Mouse (Mus musculus) limb, embryonic 12.5 days (tissue): Measurements from ENCODE around the gene Cpeb2. TPM values are rescaled to one million over a fixed set of nuclear protein-coding genes. Genes with fewer than 3 reads are reported as not detected.

ENCODE experiments used
- ATAC-seq: fragments of 200-750 bp; cut with Nextera tagmentation; 2 replicates; pipeline ENCODE4 v1.8.0; 2017; ENCODE audit warnings: low read depth, moderate TSS enrichment; ENCODE audit not compliant: insufficient number of reproducible peaks, insufficient read depth, low FRiP score, low TSS enrichment
- H3K27ac ChIP-seq: fragments of 300-500 bp; sonication (generic); 2 replicates; pipeline ENCODE4 v1.5.1; 2016; ENCODE audit warnings: mild to moderate bottlenecking, moderate library complexity
- H3K27me3 ChIP-seq: fragments of 300-500 bp; sonication (generic); 2 replicates; pipeline ENCODE4 v1.6.1; 2016; ENCODE audit warnings: mild to moderate bottlenecking, moderate library complexity
- H3K36me3 ChIP-seq: fragments of 300-500 bp; sonication (generic); 2 replicates; pipeline ENCODE4 v1.6.1; 2016; ENCODE audit warnings: mild to moderate bottlenecking, moderate library complexity
- H3K4me1 ChIP-seq: fragments of 300-500 bp; sonication (generic); replicated peaks from 2 replicates; pipeline ENCODE4 v1.6.1; 2016
- H3K4me2 ChIP-seq: fragments of 300-500 bp; sonication (generic); 2 replicates; pipeline ENCODE4 v1.6.1; 2016; ENCODE audit warnings: mild to moderate bottlenecking, moderate library complexity
- H3K4me3 ChIP-seq: fragments of 300-500 bp; sonication (generic); replicated peaks from 2 replicates; pipeline ENCODE4 v1.5.1; 2016; ENCODE audit warnings: mild to moderate bottlenecking
- H3K9ac ChIP-seq: fragments of 300-500 bp; sonication (generic); replicated peaks from 2 replicates; pipeline ENCODE4 v1.6.1; 2016; ENCODE audit warnings: mild to moderate bottlenecking, moderate library complexity
- H3K9me3 ChIP-seq: fragments of 300-500 bp; sonication (generic); 2 replicates; pipeline ENCODE4 v1.6.1; 2016; ENCODE audit warnings: mild to moderate bottlenecking, moderate library complexity
- WGBS: fragments of 180-500 bp; shearing (Covaris S2); methylation state at CpG from one replicate; pipeline ENCODE4 v1.1.7; 2016; 5-methylcytosine and 5-hydroxymethylcytosine counted together
- polyA plus RNA-seq: library from polyadenylated mRNA; unstranded; fragments of >200 nt; fragmentation: Nextera tagmentation; extraction: Ambion mirVana; gene quantifications from 2 replicates; pipeline ENCODE4 v1.2.1, GENCODE M21; 2016

Gene Cpeb2
- polyA plus RNA-seq, 1 experiment from 2014 or later = 1.3 TPM

DNA sequence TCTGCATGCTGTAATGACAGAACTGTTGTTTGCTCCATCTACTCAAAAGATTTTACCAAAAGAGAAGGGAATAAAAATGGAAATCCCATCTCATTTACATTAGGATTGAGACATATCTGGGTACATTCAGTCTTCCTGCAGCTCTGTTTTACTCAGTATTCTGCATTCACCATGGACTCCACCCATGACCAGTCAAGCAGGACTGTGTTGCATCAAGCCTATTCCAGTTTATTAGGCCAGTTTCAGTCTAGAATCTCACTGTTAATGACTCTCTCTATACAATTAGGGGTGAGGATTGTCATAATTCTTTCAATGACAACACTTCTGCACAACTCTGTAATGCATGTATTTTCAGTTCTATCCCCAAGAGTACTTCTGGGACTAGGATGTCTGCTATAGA lies 6.8 kb upstream of the Cpeb2 start:
- Histone ChIP-seq H3K4me1 (no peaks in the 10 kb centered on the region), H3K9ac (no peak overlapping the region), H3K36me3 (no peaks in the 10 kb centered on the region), H3K4me2 (no peak overlapping the region), H3K27ac (no peak overlapping the region), H3K9me3 (no peaks in the 10 kb centered on the region), H3K4me3 (no peak overlapping the region), H3K27me3 (peaks cover 4% of the 10 kb centered on the region)
- no peak for ATAC-seq

DNA sequence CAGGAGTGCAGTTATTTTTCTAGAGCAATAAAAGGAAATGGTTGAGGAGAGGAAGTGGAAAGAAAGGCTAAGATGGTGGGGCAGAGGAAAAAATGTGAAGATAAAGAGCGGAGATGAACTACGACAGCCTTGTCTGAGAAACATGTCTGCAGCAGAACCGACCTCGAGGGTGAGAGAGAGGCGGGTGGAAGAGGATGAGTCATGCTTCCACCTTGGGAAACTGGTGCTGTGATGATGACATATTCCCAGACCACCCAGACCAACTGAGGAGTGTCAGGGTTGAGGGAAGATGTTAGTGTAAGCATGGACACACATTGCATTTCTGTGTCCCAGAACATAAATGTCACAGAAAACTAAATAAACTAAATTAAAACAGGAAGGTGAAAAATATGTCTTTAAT lies 5.4 kb upstream of the Cpeb2 start:
- Histone ChIP-seq H3K36me3 (no peaks in the 10 kb centered on the region), H3K9me3 (no peaks in the 10 kb centered on the region), H3K4me3 (no peak overlapping the region), H3K4me1 (no peaks in the 10 kb centered on the region), H3K27ac (no peak overlapping the region), H3K9ac (no peak overlapping the region), H3K27me3 (peaks cover 5% of the 10 kb centered on the region), H3K4me2 (no peak overlapping the region)
- no peak for ATAC-seq
- WGBS = 83% methylated on average over 5 of the region's 5 CpGs

DNA sequence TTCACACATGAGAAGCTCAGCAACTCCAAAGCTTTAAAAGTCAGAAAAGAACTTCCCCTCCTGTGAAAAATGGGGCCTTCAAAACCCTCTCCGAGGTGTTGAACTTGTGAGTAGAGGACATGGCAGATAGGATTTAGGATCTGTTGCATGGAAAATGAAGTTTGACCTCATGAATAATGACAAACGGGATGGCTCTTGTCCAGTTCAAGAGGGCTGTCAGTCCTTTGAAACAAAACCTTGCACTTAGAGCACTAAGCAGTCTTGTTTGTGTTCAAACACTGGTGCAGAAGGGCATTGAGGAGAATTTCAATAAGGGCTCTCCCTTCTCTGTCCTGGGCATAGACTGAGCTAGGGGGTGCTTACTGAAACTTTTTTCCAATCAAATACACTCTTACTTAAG lies 1.9 kb upstream of the Cpeb2 start:
- 72% methylated on average over 2 of the region's 2 CpGs for WGBS
- no peak overlapping the region for H3K4me3 ChIP-seq
- ATAC-seq = no peak

DNA sequence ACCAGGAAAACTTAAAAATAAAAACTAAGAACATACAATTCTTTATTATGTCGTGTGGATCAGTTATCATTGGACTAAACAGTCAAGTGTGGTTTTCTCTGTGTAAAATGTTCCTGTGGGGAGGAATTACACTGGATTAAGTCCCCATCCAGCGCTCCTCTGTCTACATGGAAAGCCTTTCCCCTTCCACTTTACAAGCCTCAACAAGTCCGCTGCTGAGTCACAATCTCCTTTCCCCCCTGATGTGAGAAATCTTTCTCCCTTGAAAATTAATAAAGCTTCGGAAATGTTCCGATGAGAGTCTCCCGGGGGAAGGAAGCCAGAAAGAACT lies 856 bp upstream of the Cpeb2 start:
- no peak for ATAC-seq
- 3% methylated on average over 6 of the region's 6 CpGs for WGBS

More for the DNA sequence above, 1.9 kb upstream of the Cpeb2 start:
- no peak overlapping the region for H3K27ac ChIP-seq
- H3K4me1 ChIP-seq = peaks cover 11% of the 10 kb centered on the region
- peaks cover 15% of the 10 kb centered on the region for H3K27me3 ChIP-seq
- no peak overlapping the region for H3K4me2 ChIP-seq
- H3K36me3 ChIP-seq = no peaks in the 10 kb centered on the region
- H3K9ac ChIP-seq = no peak overlapping the region
- H3K9me3 ChIP-seq = no peaks in the 10 kb centered on the region

GRCm38 (mm10) chr5:43233316-43234181 lies 579 bp downstream of the Cpeb2 start:
- Histone ChIP-seq H3K27me3 (peaks cover 16% of the 10 kb centered on the region), H3K27ac (peak overlapping the region; percentile 91), H3K4me1 (peaks cover 12% of the 10 kb centered on the region), H3K9ac (peak overlapping the region; percentile 84), H3K4me3 (peak overlapping the region; percentile 82), H3K4me2 (peak overlapping the region; percentile 98), H3K36me3 (no peaks in the 10 kb centered on the region), H3K9me3 (no peaks in the 10 kb centered on the region)
- WGBS = 0% methylated on average over 63 of the region's 101 CpGs
- peak; percentile 45 for ATAC-seq

More for the DNA sequence above, 856 bp upstream of the Cpeb2 start:
- H3K9ac ChIP-seq = peak overlapping the region; percentile 84; the same call in 1 of the 2 replicates
- H3K36me3 ChIP-seq = no peaks in the 10 kb centered on the region
- H3K4me2 ChIP-seq = peak overlapping the region; percentile 98
- no peaks in the 10 kb centered on the region for H3K9me3 ChIP-seq
- peak overlapping the region; percentile 91; the same call in 1 of the 2 replicates for H3K27ac ChIP-seq
- H3K4me1 ChIP-seq = peaks cover 12% of the 10 kb centered on the region
- H3K4me3 ChIP-seq = peak overlapping the region; percentile 82
- H3K27me3 ChIP-seq = peaks cover 16% of the 10 kb centered on the region

GRCm38 (mm10) chr5:43234321-43235185 lies 1.6 kb downstream of the Cpeb2 start:
- no peak for ATAC-seq
- Histone ChIP-seq H3K27me3 (peaks cover 16% of the 10 kb centered on the region), H3K9me3 (no peaks in the 10 kb centered on the region), H3K4me1 (peaks cover 12% of the 10 kb centered on the region), H3K36me3 (no peaks in the 10 kb centered on the region), H3K4me3 (peak overlapping the region; percentile 82), H3K9ac (peak overlapping the region; percentile 84), H3K4me2 (peak overlapping the region; percentile 98), H3K27ac (peak overlapping the region; percentile 91)
- under 1% methylated on average over 82 of the region's 113 CpGs for WGBS

DNA sequence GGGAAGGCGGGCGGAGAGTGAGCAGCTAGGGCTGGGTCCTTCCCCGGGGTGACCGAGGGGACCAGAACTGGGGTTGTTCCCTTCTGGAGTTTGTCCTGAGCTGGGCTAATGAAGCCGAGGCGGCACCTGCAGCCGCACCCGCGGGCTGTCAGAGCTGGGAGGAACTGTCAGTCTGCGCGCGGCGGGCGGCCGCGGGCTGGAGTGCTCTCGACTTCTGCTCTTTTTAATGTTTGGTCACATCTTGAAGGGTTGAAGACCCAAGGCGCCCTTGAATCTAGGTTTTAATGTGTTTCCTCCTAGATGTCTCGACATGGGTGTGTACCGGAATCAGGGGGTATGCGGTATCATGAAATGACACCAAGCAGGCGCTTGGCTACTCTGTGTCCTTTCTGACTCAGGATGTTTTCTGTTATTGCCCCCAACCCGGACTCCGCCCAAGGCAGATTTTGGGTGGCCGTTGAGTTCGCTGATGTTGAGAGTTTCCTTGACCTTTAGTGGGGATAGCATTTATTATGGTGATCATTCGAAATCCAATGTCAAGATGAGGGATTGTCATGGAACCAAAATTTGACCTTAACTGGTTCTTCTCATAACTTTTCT lies 2.3 kb downstream of the Cpeb2 start:
- Histone ChIP-seq H3K27me3 (peaks cover 16% of the 10 kb centered on the region), H3K4me3 (peak overlapping the region; percentile 82), H3K9me3 (no peaks in the 10 kb centered on the region), H3K4me2 (peak overlapping the region; percentile 98), H3K36me3 (no peaks in the 10 kb centered on the region), H3K27ac (no peak overlapping the region), H3K9ac (peak overlapping the region; percentile 84), H3K4me1 (peaks cover 12% of the 10 kb centered on the region)
- 3% methylated on average over 27 of the region's 27 CpGs for WGBS
- ATAC-seq = no peak

- Histone ChIP-seq H3K9ac (no peak overlapping the region), H3K4me2 (peak overlapping the region; percentile 98; the same call in 1 of the 2 replicates), H3K4me1 (peaks cover 12% of the 10 kb centered on the region), H3K9me3 (no peaks in the 10 kb centered on the region), H3K27ac (no peak overlapping the region), H3K27me3 (peaks cover 14% of the 10 kb centered on the region), H3K4me3 (peak overlapping the region; percentile 82), H3K36me3 (no peaks in the 10 kb centered on the region)
- ATAC-seq = no peak
- WGBS = 31% methylated on average over 5 of the region's 5 CpGs
Measured at GRCm38 (mm10) chr5:43235997-43236396, 3.0 kb downstream of the Cpeb2 start.

DNA sequence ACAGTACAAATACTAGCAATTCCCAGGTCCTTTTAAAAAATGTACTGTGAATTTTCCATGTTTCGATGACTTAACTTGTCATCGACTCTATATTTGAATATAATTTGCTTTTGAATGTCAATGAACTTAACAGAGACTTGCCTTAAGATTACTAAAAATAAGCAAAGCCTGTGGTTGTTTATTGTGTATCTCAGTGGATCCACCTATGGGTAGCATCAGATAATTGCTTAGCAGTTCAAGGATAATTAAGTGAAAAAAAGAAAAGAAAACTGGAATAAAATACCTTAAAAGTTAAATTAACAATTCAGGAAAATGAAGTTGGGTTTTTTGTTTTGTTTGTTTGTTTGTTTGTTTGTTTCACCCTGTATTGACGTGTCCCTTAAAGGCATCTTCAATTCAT lies 3.5 kb downstream of the Cpeb2 start:
- Histone ChIP-seq H3K9ac (no peak overlapping the region), H3K27me3 (peaks cover 11% of the 10 kb centered on the region), H3K4me2 (no peak overlapping the region), H3K27ac (no peak overlapping the region), H3K36me3 (no peaks in the 10 kb centered on the region), H3K4me3 (no peak overlapping the region), H3K9me3 (no peaks in the 10 kb centered on the region), H3K4me1 (peaks cover 12% of the 10 kb centered on the region)
- 76% methylated on average over 3 of the region's 3 CpGs for WGBS
- ATAC-seq = no peak

- H3K27me3 ChIP-seq = peaks cover 11% of the 10 kb centered on the region
- H3K4me2 ChIP-seq = no peak overlapping the region
- H3K4me1 ChIP-seq = peaks cover 12% of the 10 kb centered on the region
- H3K4me3 ChIP-seq = no peak overlapping the region
- WGBS = 59% methylated on average over 12 of the region's 12 CpGs
- no peaks in the 10 kb centered on the region for H3K9me3 ChIP-seq
- H3K27ac ChIP-seq = no peak overlapping the region
- no peaks in the 10 kb centered on the region for H3K36me3 ChIP-seq
- no peak overlapping the region for H3K9ac ChIP-seq
- no peak for ATAC-seq
Measured at GRCm38 (mm10) chr5:43237238-43237637, 4.3 kb downstream of the Cpeb2 start.
